Mouse (Mus musculus): ENCODE measurements at regions not wholly inside any gene's neighbourhood (a gene's known extent, or its start where the extent isn't known, plus 50 kb on each side); places are given as distances from the start of the nearest gene placed in this dataset.

GRCm38 (mm10) chr15:11607489-11607888 lies 208.0 kb upstream of the Tars start:
- H3K4me1 ChIP-seq (ENCODE audit: control insufficient read depth, insufficient read depth, low read length): no peaks in the 10 kb centered on the region
- no peaks in the 10 kb centered on the region for H3K36me3 ChIP-seq (ENCODE audit: control insufficient read depth, insufficient read depth, low read length)
- ATAC-seq: peak; percentile 28; the same call in 1 of the 2 replicates
- no peak overlapping the region for H3K27ac ChIP-seq (ENCODE audit: low read length)
- H3K9ac ChIP-seq (ENCODE audit: low read depth, low read length): no peak overlapping the region
- no peak overlapping the region for H3K4me2 ChIP-seq (ENCODE audit: low read length)
- no peak overlapping the region for H3K4me3 ChIP-seq (ENCODE audit: low read depth, low read length)
- H3K9me3 ChIP-seq (replicated peaks; ENCODE audit: control insufficient read depth, low read length, poor library complexity, severe bottlenecking): no peaks in the 10 kb centered on the region
- no peaks in the 10 kb centered on the region for H3K27me3 ChIP-seq (ENCODE audit: control insufficient read depth, insufficient read depth, low read depth, low read length)

DNA sequence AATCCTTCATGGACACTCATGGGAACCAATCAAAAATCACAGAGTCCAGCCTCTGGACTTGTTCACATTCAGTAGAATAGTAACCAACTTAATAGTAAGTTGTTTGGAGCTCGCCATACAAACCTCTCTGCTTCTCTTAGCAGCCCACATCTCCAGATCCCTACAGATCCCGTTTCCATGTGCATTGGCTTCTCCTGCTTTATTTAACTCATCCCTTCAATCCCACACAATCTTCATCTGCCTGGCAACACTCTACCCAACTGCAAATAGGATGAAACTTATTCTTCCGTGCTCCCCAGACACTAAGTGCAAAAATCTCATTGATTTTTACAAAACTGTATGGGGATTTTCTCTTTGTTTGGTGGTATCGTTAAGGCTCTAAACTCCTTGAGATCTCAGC lies 206.2 kb upstream of the Tars start:
- 91% methylated on average over 4 of the region's 4 CpGs for WGBS
- H3K27ac ChIP-seq (ENCODE audit: low read length): no peak overlapping the region
- H3K27me3 ChIP-seq (ENCODE audit: control insufficient read depth, insufficient read depth, low read depth, low read length): no peaks in the 10 kb centered on the region
- H3K4me3 ChIP-seq (ENCODE audit: low read depth, low read length): no peak overlapping the region
- no peaks in the 10 kb centered on the region for H3K4me1 ChIP-seq (ENCODE audit: control insufficient read depth, insufficient read depth, low read length)
- H3K4me2 ChIP-seq (ENCODE audit: low read length): no peak overlapping the region
- H3K9ac ChIP-seq (ENCODE audit: low read depth, low read length): no peak overlapping the region
- H3K36me3 ChIP-seq (ENCODE audit: control insufficient read depth, insufficient read depth, low read length): no peaks in the 10 kb centered on the region
- no peaks in the 10 kb centered on the region for H3K9me3 ChIP-seq (replicated peaks; ENCODE audit: control insufficient read depth, low read length, poor library complexity, severe bottlenecking)
- no peak for ATAC-seq

GRCm38 (mm10) chr15:11597021-11597420 lies 197.6 kb upstream of the Tars start:
- Histone ChIP-seq H3K36me3 (ENCODE audit: control insufficient read depth, insufficient read depth, low read length) (no peaks in the 10 kb centered on the region), H3K4me2 (ENCODE audit: low read length) (no peak overlapping the region), H3K27ac (ENCODE audit: low read length) (no peak overlapping the region), H3K4me3 (ENCODE audit: low read depth, low read length) (no peak overlapping the region), H3K9ac (ENCODE audit: low read depth, low read length) (no peak overlapping the region), H3K27me3 (ENCODE audit: control insufficient read depth, insufficient read depth, low read depth, low read length) (no peaks in the 10 kb centered on the region), H3K9me3 (replicated peaks; ENCODE audit: control insufficient read depth, low read length, poor library complexity, severe bottlenecking) (no peaks in the 10 kb centered on the region), H3K4me1 (ENCODE audit: control insufficient read depth, insufficient read depth, low read length) (no peaks in the 10 kb centered on the region)
- WGBS: 84% methylated on average over 6 of the region's 6 CpGs
- ATAC-seq: no peak

DNA sequence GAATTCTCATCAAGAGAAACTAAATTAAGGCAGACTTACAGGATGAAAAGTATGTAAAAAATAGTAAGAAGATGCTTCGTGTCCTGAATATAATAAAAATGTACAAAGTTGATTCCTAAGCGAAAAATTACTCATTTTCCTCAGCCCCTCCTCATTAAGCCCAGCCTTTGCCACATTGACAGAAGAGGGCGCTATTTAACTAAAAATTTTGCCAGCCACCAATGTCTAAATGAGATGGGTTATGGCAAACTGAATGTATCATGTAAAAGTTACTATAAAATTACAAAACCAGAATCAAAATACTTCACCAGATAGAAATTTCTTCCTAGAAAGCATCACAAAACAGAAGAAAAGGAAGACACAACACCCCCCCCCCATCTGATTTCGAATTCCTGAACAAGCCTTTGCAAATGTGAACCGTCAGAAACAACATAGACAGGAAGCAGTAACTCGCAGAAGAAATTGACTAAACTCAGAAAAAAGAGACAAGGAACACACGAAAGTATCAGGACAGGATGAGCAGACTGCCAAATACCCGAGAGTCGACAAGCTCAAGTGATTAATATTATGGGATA lies 191.2 kb upstream of the Tars start:
- no peaks in the 10 kb centered on the region for H3K9me3 ChIP-seq (replicated peaks; ENCODE audit: control insufficient read depth, low read length, poor library complexity, severe bottlenecking)
- 56% methylated on average over 9 of the region's 9 CpGs for WGBS
- no peaks in the 10 kb centered on the region for H3K27me3 ChIP-seq (ENCODE audit: control insufficient read depth, insufficient read depth, low read depth, low read length)
- no peak overlapping the region for H3K4me3 ChIP-seq (ENCODE audit: low read depth, low read length)
- no peak overlapping the region for H3K4me2 ChIP-seq (ENCODE audit: low read length)
- no peaks in the 10 kb centered on the region for H3K36me3 ChIP-seq (ENCODE audit: control insufficient read depth, insufficient read depth, low read length)
- ATAC-seq: peak; percentile 82
- no peak overlapping the region for H3K27ac ChIP-seq (ENCODE audit: low read length)
- no peak overlapping the region for H3K9ac ChIP-seq (ENCODE audit: low read depth, low read length)
- no peaks in the 10 kb centered on the region for H3K4me1 ChIP-seq (ENCODE audit: control insufficient read depth, insufficient read depth, low read length)

GRCm38 (mm10) chr15:11589795-11590194 lies 190.3 kb upstream of the Tars start:
- no peak overlapping the region for H3K4me2 ChIP-seq (ENCODE audit: low read length)
- WGBS: 57% methylated on average over 7 of the region's 7 CpGs
- no peaks in the 10 kb centered on the region for H3K36me3 ChIP-seq (ENCODE audit: control insufficient read depth, insufficient read depth, low read length)
- H3K27ac ChIP-seq (ENCODE audit: low read length): no peak overlapping the region
- no peak overlapping the region for H3K9ac ChIP-seq (ENCODE audit: low read depth, low read length)
- no peaks in the 10 kb centered on the region for H3K27me3 ChIP-seq (ENCODE audit: control insufficient read depth, insufficient read depth, low read depth, low read length)
- ATAC-seq: no peak
- no peak overlapping the region for H3K4me3 ChIP-seq (ENCODE audit: low read depth, low read length)
- no peaks in the 10 kb centered on the region for H3K4me1 ChIP-seq (ENCODE audit: control insufficient read depth, insufficient read depth, low read length)
- no peaks in the 10 kb centered on the region for H3K9me3 ChIP-seq (replicated peaks; ENCODE audit: control insufficient read depth, low read length, poor library complexity, severe bottlenecking)

DNA sequence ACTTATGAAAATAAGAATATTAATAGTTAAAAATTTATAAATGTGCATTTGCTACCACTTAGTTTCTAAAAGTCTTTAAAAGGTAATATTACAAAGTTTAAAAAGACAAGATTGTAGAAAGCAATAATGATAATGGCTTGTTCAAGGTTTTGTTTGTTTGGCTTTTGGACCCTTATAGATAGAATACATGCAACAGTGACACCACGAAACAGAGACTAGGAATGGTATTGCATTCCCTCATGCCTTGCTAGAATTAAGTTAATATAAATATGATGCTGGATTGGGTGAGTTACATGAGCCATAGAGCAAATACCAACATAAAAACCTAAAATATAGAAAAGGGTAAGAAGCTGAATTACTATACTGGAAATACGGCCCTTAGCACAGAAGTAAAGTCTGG lies 186.9 kb upstream of the Tars start:
- Histone ChIP-seq H3K36me3 (ENCODE audit: control insufficient read depth, insufficient read depth, low read length) (no peaks in the 10 kb centered on the region), H3K9me3 (replicated peaks; ENCODE audit: control insufficient read depth, low read length, poor library complexity, severe bottlenecking) (no peaks in the 10 kb centered on the region), H3K4me1 (ENCODE audit: control insufficient read depth, insufficient read depth, low read length) (no peaks in the 10 kb centered on the region), H3K27ac (ENCODE audit: low read length) (no peak overlapping the region), H3K27me3 (ENCODE audit: control insufficient read depth, insufficient read depth, low read depth, low read length) (no peaks in the 10 kb centered on the region), H3K9ac (ENCODE audit: low read depth, low read length) (no peak overlapping the region), H3K4me3 (ENCODE audit: low read depth, low read length) (no peak overlapping the region), H3K4me2 (ENCODE audit: low read length) (no peak overlapping the region)
- ATAC-seq: no peak
- WGBS: 88% methylated on average over 2 of the region's 2 CpGs

GRCm38 (mm10) chr15:11584155-11584554 lies 184.7 kb upstream of the Tars start:
- Histone ChIP-seq H3K27me3 (ENCODE audit: control insufficient read depth, insufficient read depth, low read depth, low read length) (no peaks in the 10 kb centered on the region), H3K9me3 (replicated peaks; ENCODE audit: control insufficient read depth, low read length, poor library complexity, severe bottlenecking) (no peaks in the 10 kb centered on the region), H3K36me3 (ENCODE audit: control insufficient read depth, insufficient read depth, low read length) (no peaks in the 10 kb centered on the region), H3K9ac (ENCODE audit: low read depth, low read length) (no peak overlapping the region), H3K4me1 (ENCODE audit: control insufficient read depth, insufficient read depth, low read length) (no peaks in the 10 kb centered on the region), H3K27ac (ENCODE audit: low read length) (no peak overlapping the region), H3K4me2 (ENCODE audit: low read length) (no peak overlapping the region), H3K4me3 (ENCODE audit: low read depth, low read length) (no peak overlapping the region)
- no peak for ATAC-seq
- 55% methylated on average over 2 of the region's 2 CpGs for WGBS

DNA sequence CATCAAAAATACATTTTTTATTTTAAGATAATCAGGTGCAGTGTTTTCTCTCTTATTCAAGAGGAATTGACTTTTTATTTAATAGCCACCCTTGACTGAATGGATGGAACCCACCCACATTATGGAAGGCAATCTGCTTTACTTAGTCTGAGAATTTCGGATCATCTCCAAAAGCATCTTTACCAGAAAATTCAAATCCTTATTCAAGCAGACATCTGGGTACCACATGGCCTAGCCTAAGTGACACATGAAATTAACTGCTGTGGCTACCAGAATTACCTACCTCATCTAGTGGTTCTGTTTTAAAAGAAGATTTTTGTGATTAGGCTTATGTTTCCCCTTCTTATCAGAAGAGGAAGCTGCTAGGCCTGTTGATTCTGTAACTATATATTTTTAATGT lies 178.9 kb upstream of the Tars start:
- no peaks in the 10 kb centered on the region for H3K4me1 ChIP-seq (ENCODE audit: control insufficient read depth, insufficient read depth, low read length)
- no peaks in the 10 kb centered on the region for H3K27me3 ChIP-seq (ENCODE audit: control insufficient read depth, insufficient read depth, low read depth, low read length)
- H3K27ac ChIP-seq (ENCODE audit: low read length): no peak overlapping the region
- H3K4me2 ChIP-seq (ENCODE audit: low read length): no peak overlapping the region
- no peak overlapping the region for H3K9ac ChIP-seq (ENCODE audit: low read depth, low read length)
- no peak overlapping the region for H3K4me3 ChIP-seq (ENCODE audit: low read depth, low read length)
- no peaks in the 10 kb centered on the region for H3K9me3 ChIP-seq (replicated peaks; ENCODE audit: control insufficient read depth, low read length, poor library complexity, severe bottlenecking)
- WGBS: 82% methylated on average over 1 of the region's 1 CpGs
- H3K36me3 ChIP-seq (ENCODE audit: control insufficient read depth, insufficient read depth, low read length): no peaks in the 10 kb centered on the region
- ATAC-seq: no peak

- Histone ChIP-seq H3K4me1 (ENCODE audit: control insufficient read depth, insufficient read depth, low read length) (no peaks in the 10 kb centered on the region), H3K27ac (ENCODE audit: low read length) (no peak overlapping the region), H3K4me3 (ENCODE audit: low read depth, low read length) (no peak overlapping the region), H3K36me3 (ENCODE audit: control insufficient read depth, insufficient read depth, low read length) (no peaks in the 10 kb centered on the region), H3K9me3 (replicated peaks; ENCODE audit: control insufficient read depth, low read length, poor library complexity, severe bottlenecking) (no peaks in the 10 kb centered on the region), H3K27me3 (ENCODE audit: control insufficient read depth, insufficient read depth, low read depth, low read length) (no peaks in the 10 kb centered on the region), H3K9ac (ENCODE audit: low read depth, low read length) (no peak overlapping the region), H3K4me2 (ENCODE audit: low read length) (no peak overlapping the region)
- 94% methylated on average over 2 of the region's 2 CpGs for WGBS
- ATAC-seq: no peak
Observed at GRCm38 (mm10) chr15:11574359-11574758, 174.9 kb upstream of the Tars start.

Data from midbrain, embryonic 16.5 days (tissue).